8 mouse cellular contexts compared by ENCODE assay signal in genomic region chr19:41847992-41848851, GRCm38 (mm10). TPM values are rescaled to one million over a fixed set of nuclear protein-coding genes. Genes with fewer than 3 reads are reported as not detected.
A peak's percentile ranks its signal among the peaks of the same experiment; 100 is the strongest.
DNase-seq lines count a peak whose midpoint lies in the region; ATAC-seq and TF ChIP-seq lines count a peak whose summit lies in the region.

Frat2 (minus strand) TSS chr19:41848132.

- H3K4me3 ChIP-seq in E14TG2a.4 (replicated peaks; ENCODE audit: low read length) = peak within 1 kb of the TSS; percentile 93
- H3K4me3 ChIP-seq in forebrain, embryonic 13.5 days = peak within 1 kb of the TSS; percentile 90
- peak within 1 kb of the TSS; percentile 82 for H3K4me3 ChIP-seq in neural tube, embryonic 15.5 days (replicated peaks)

- peaks cover 11% of the 10 kb centered on the region; the same call in 1 of the 2 replicates for H3K36me3 ChIP-seq in E14TG2a.4 (ENCODE audit: insufficient read depth, low read length)
- H3K36me3 ChIP-seq in forebrain, embryonic 13.5 days (ENCODE audit: poor library complexity, severe bottlenecking) = no peaks in the 10 kb centered on the region
- H3K36me3 ChIP-seq in neural tube, embryonic 15.5 days = no peaks in the 10 kb centered on the region

- H3K9ac ChIP-seq in forebrain, embryonic 13.5 days = peak within 1 kb of the TSS; percentile 94
- H3K9ac ChIP-seq in neural tube, embryonic 15.5 days (replicated peaks) = peak within 1 kb of the TSS; percentile 72

- no peak for TF ChIP-seq CTCF in E14TG2a.4 (conservative IDR thresholded peaks at IDR 0.05; ENCODE audit: low read length)

- WGBS in forebrain, embryonic 13.5 days = under 1% methylated on average over 70 of the region's 72 CpGs
- WGBS in neural tube, embryonic 15.5 days = under 1% methylated on average over 72 of the region's 72 CpGs

- H3K4me2 ChIP-seq in forebrain, embryonic 13.5 days = peak within 1 kb of the TSS; percentile 95
- H3K4me2 ChIP-seq in neural tube, embryonic 15.5 days = peak within 1 kb of the TSS; percentile 89

- no peaks in the 10 kb centered on the region for H3K9me3 ChIP-seq in E14TG2a.4 (ENCODE audit: low read length)
- no peaks in the 10 kb centered on the region; the same call in 1 of the 2 replicates for H3K9me3 ChIP-seq in forebrain, embryonic 13.5 days (replicated peaks)
- H3K9me3 ChIP-seq in neural tube, embryonic 15.5 days (replicated peaks) = no peaks in the 10 kb centered on the region

- ATAC-seq in forebrain, embryonic 13.5 days = peak; percentile 96
- peak; percentile 95 for ATAC-seq in neural tube, embryonic 15.5 days (ENCODE audit: low FRiP score)

- H3K27me3 ChIP-seq in E14TG2a.4 (ENCODE audit: insufficient read depth, low read length) = peaks cover 22% of the 10 kb centered on the region
- no peaks in the 10 kb centered on the region for H3K27me3 ChIP-seq in forebrain, embryonic 13.5 days
- no peaks in the 10 kb centered on the region for H3K27me3 ChIP-seq in neural tube, embryonic 15.5 days (replicated peaks)

- peaks cover 64% of the 10 kb centered on the region for H3K4me1 ChIP-seq in E14TG2a.4 (replicated peaks; ENCODE audit: low read depth, low read length)
- H3K4me1 ChIP-seq in forebrain, embryonic 13.5 days = peaks cover 44% of the 10 kb centered on the region
- H3K4me1 ChIP-seq in neural tube, embryonic 15.5 days = peaks cover 41% of the 10 kb centered on the region

- DNase-seq in c-Kit-positive CD71-positive TER-119-positive erythroid progenitor cells, embryonic 14.5 days (ENCODE audit: low spot score) = peak; percentile 84
- DNase-seq in heart, postnatal 14 days = peak; percentile 88 to 90
- DNase-seq in layer of hippocampus, adult 11-12 months (ENCODE audit: low spot score) = peak; percentile 86
- peak; percentile 90 for DNase-seq in lung, adult 18-20 months
- peak; percentile 88 for DNase-seq in testis, postnatal 14 days (ENCODE audit: low spot score)

- peak within 1 kb of the TSS; percentile 93 for H3K27ac ChIP-seq in forebrain, embryonic 13.5 days
- peak within 1 kb of the TSS; percentile 97 for H3K27ac ChIP-seq in neural tube, embryonic 15.5 days (replicated peaks)

- intact Hi-C loops in heart, postnatal 14 days (cut with DNase I) = loop anchor here (2.0 to 5.0 kb wide), 2 partner anchors 15 to 46 kb away; partner anchors contain the start of gene Arhgap19

RNA-seq across cellular contexts. Expression of gene Frat2, which starts in this region (rescaled TPM):
- 10.4 and 12.4 TPM in 2 replicates for polyA plus RNA-seq in forebrain, embryonic 13.5 days (2015; fragmentation: Nextera tagmentation; extraction: Ambion mirVana)
- total RNA-seq in heart, postnatal 14 days (2021) = 1 to 10 TPM; 5.9 to 6.6 TPM
- polyA plus RNA-seq in neural tube, embryonic 15.5 days (2015; fragmentation: Nextera tagmentation; extraction: Ambion mirVana) = 7.0 and 7.1 TPM in 2 replicates

Comparison
In these comparisons a context has a peak if more than half of its experiments do, and no peak if none do; other contexts are left out.
1. Peak in every context shown above with its lines: DNase-seq, ATAC-seq, H3K4me3 ChIP-seq and H3K27ac ChIP-seq.